Mouse (Mus musculus): ENCODE measurements at regions not wholly inside any gene's neighbourhood (a gene's known extent, or its start where the extent isn't known, plus 50 kb on each side); places are given as distances from the start of the nearest gene placed in this dataset.

GRCm38 (mm10) chr15:11757963-11758362 is 149.1 kb downstream of the Npr3 start:
- TF ChIP-seq CTCF (IDR thresholded peaks at IDR 0.05; ENCODE audit: low read depth) (no peak), EP300 (IDR thresholded peaks at IDR 0.05; ENCODE audit: low read depth) (no peak)
